Mouse (Mus musculus) splenic B cell, adult 2 months (primary cell): Measurements from ENCODE around the gene Zfpm1.

Experiments used
- DNase-seq: peaks from one replicate; pipeline ENCODE4 v3.0.0-alpha.2; 2011; ENCODE audit warnings: low read depth, low spot score
- H3K27me3 ChIP-seq: 2 replicates; pipeline ENCODE4 v1.6.1; 2012; ENCODE audit warnings: mild to moderate bottlenecking, low read length, moderate library complexity, mixed read lengths; ENCODE audit not compliant: control insufficient read depth, poor library complexity, insufficient read depth, severe bottlenecking
- H3K36me3 ChIP-seq: 2 replicates; pipeline ENCODE4 v1.6.1; 2012; ENCODE audit warnings: mild to moderate bottlenecking, low read length, moderate library complexity, mixed read lengths; ENCODE audit not compliant: control insufficient read depth, poor library complexity, insufficient read depth, severe bottlenecking

Gene Zfpm1

GRCm38 (mm10) chr8:122265522-122265921 lies 16.4 kb upstream of the Zfpm1 start:
- H3K27me3 ChIP-seq, result no peaks in the 10 kb centered on the region
- DNase-seq, result no peak

GRCm38 (mm10) chr8:122266867-122267266 lies 15.1 kb upstream of the Zfpm1 start:
- Histone ChIP-seq H3K36me3 (no peaks in the 10 kb centered on the region), H3K27me3 (no peaks in the 10 kb centered on the region)
- DNase-seq, result no peak

More at GRCm38 (mm10) chr8:122265522-122265921, 16.4 kb upstream of the Zfpm1 start:
- no peaks in the 10 kb centered on the region for H3K36me3 ChIP-seq

DNA sequence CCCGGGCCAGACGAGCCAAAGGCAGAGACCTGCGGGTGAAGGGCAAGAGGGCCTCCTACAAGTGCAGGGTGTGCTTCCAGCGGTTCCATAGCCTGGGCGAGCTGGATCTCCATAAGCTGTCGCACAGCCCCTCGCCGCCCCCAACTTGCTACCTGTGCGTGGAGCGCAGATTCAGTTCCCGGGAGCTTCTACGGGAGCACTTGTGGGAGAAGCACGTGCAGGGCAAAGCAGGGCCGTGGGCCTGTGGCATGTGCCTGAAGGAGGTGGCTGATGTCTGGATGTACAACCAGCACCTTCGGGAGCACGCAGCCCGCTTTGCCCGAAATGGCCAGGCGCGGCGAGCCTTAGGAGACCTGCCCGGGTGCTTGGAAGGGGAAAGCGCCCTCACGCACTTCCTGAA lies 13.1 kb upstream of the Zfpm1 start:
- no peak for DNase-seq
- Histone ChIP-seq H3K27me3 (no peaks in the 10 kb centered on the region), H3K36me3 (no peaks in the 10 kb centered on the region)

- peak; percentile 83 for DNase-seq
Measured at GRCm38 (mm10) chr8:122269404-122269803, 12.5 kb upstream of the Zfpm1 start.

DNA sequence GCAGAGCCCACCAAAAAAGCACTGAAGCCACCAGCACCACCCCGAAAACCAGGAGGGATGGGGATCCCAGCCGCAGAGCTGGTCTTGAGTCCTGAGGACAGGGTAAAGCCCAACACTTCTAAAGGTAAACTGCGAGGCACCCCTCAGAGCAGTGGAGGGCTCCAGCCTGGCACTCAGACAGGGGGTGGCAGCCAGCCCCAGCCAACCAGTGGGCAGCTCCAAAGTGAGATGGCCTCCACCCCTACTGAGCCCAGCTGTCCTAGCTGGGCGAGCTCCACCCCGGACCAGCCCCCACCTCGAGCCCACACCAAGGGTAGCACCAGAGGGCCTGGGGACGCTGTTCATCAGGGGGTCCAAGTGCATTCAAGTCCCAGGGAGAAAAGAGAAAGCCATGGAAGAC lies 11.4 kb upstream of the Zfpm1 start:
- DNase-seq, result no peak
- Histone ChIP-seq H3K27me3 (no peaks in the 10 kb centered on the region), H3K36me3 (no peaks in the 10 kb centered on the region)

More at GRCm38 (mm10) chr8:122269404-122269803, 12.5 kb upstream of the Zfpm1 start:
- Histone ChIP-seq H3K36me3 (no peaks in the 10 kb centered on the region), H3K27me3 (no peaks in the 10 kb centered on the region)

GRCm38 (mm10) chr8:122273152-122273551 lies 8.8 kb upstream of the Zfpm1 start:
- no peaks in the 10 kb centered on the region for H3K36me3 ChIP-seq
- no peaks in the 10 kb centered on the region for H3K27me3 ChIP-seq
- peak; percentile 93 for DNase-seq

DNA sequence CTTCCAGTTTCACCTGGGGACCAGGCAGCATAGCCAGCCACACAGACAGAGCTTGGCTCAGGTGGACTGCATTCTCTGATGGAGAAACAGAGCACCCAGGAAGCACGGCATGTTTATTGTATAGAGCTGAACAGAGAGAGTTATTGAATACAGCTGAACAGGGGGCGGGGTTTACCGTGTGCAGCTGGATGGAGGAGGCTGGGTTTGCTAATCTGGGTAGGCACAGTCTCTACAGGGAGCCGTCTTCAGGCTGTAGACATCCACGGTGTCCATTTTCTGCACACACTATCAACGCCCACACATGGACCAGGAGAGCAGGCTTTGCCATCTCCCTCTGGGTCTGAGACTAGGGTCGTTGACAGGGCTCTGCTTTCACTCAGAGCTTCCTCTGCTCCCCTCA lies 8.1 kb upstream of the Zfpm1 start:
- no peak for DNase-seq
- no peaks in the 10 kb centered on the region for H3K27me3 ChIP-seq
- no peaks in the 10 kb centered on the region for H3K36me3 ChIP-seq

DNA sequence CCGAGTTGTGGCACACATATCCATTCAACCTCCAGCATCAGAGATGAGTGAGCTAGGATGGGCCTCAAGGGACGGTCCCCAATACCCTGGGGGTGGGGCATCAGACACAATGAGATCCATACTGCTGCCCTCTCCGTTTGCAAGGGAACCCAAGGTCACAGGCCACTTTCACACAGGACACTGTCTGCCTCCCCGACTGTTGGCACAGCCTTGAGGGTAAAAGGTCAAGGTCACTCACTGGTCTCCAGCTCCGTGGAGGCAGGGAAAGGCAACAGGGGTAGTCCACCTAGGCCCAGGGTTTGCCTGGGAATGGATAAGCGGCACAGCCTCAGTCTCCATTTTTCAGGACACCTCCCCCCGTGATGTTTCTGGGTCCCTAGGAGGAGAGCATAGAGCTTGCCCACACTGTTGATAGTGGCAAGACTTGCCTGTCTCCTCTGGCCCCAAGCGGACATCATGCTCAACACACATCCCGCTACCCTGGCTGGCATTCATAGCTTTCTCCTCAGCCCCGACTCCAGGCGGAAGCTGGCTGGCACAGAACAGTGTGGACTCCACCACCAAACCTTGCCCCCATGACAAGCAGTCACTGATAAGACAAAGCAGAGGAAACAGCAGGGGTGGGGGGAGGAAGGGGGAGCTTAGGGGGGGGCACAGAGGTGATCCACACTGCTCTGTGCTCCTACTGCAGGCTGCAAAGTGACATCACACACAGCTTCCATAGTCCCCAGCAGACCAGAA lies 7.1 kb upstream of the Zfpm1 start:
- no peaks in the 10 kb centered on the region for H3K36me3 ChIP-seq
- no peaks in the 10 kb centered on the region for H3K27me3 ChIP-seq
- no peak for DNase-seq

DNA sequence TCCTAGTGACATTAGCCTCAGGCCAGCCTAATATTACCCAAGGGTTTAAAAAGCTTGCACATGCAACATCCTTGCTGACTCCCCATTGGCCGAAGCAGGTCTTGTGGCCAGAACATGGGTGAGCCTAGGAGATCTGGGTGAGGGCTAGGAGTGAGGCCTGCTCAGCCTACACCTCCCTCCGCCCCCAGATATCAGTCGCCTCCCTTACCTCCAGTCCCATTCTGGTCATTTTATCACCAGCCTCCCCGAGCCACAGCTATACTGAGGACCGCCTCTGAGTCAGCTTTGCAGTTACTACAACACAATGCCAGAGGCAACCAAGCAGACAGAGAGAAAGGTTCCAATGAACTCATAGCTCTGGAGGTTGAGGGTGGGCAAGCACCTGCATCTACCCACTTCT lies 5.6 kb upstream of the Zfpm1 start:
- Histone ChIP-seq H3K36me3 (no peaks in the 10 kb centered on the region), H3K27me3 (no peaks in the 10 kb centered on the region)
- DNase-seq, result no peak

GRCm38 (mm10) chr8:122277204-122277995 lies 4.5 kb upstream of the Zfpm1 start:
- Histone ChIP-seq H3K36me3 (no peaks in the 10 kb centered on the region), H3K27me3 (no peaks in the 10 kb centered on the region)
- DNase-seq, result no peak

- no peak for DNase-seq
- H3K36me3 ChIP-seq, result no peaks in the 10 kb centered on the region
- no peaks in the 10 kb centered on the region for H3K27me3 ChIP-seq
Measured at GRCm38 (mm10) chr8:122280156-122280555, 1.8 kb upstream of the Zfpm1 start.

GRCm38 (mm10) chr8:122280588-122281316 lies 1.2 kb upstream of the Zfpm1 start:
- H3K36me3 ChIP-seq, result no peaks in the 10 kb centered on the region
- peak; percentile 36 for DNase-seq
- no peaks in the 10 kb centered on the region for H3K27me3 ChIP-seq

- Histone ChIP-seq H3K36me3 (no peaks in the 10 kb centered on the region), H3K27me3 (no peaks in the 10 kb centered on the region)
- DNase-seq, result peak; percentile 99
Measured at GRCm38 (mm10) chr8:122281317-122282034, 465 bp upstream of the Zfpm1 start.

DNA sequence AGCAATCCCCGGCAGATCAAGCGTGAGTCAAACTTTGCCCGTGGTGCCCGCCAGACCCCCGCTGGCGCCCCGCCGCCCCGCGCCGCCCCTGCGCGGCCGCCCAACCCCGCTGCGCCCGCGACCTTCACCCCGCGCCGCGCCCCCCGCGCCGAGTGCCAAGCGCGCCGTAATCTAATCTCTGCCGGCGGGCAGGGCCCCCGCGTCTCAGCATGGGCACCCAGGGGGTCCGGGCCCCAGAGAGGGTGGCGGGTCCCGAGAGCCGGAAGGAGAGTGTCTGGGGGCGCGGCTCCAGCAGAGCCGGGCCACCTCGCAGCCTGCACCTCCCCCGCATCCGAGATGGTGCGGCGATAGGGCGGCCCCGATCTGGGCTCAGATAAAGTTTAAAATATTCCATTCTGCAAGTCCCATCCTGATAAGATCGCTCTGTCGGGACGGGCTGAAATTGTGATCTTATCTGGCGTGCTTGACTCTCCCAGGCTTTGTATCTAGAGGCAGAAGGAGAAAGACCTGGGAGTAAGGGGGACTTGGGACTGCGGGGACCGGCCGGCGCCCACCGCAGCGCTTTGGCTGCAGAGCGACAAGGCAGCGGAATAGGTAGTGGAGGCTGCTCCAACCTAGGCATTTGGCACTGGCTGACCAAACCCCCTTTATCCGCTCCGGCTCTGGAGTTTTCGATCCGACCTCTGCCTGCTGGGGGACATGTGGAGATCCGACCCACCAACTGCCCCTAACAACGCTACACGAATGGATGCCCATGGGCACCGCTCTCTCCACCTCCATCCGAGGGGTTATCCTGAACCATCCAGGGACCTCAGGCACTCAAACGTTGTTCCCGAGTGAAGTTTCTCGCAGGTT lies 787 bp downstream of the Zfpm1 start:
- DNase-seq, result peak; percentile 39
- Histone ChIP-seq H3K27me3 (no peaks in the 10 kb centered on the region), H3K36me3 (no peaks in the 10 kb centered on the region)
